Mouse (Mus musculus) midbrain, postnatal 0 days (tissue): Measurements from ENCODE around the gene Npas2. TPM values are rescaled to one million over a fixed set of nuclear protein-coding genes. Genes with fewer than 3 reads are reported as not detected.

Experiments
- ATAC-seq: fragments of 200-750 bp; cut with Nextera tagmentation; 2 replicates; pipeline ENCODE4 v1.8.0; 2017; ENCODE audit warnings: moderate number of reproducible peaks, mild to moderate bottlenecking, moderate TSS enrichment, moderate library complexity; ENCODE audit not compliant: low FRiP score
- DNase-seq: peaks from one replicate; pipeline ENCODE4 v3.0.0-alpha.2; 2015; ENCODE audit warnings: low spot score
- H3K27ac ChIP-seq: fragments of 300-500 bp; sonication (generic); 2 replicates; pipeline ENCODE4 v1.5.1; 2014; ENCODE audit warnings: low read depth, mild to moderate bottlenecking, low read length, mixed read lengths
- H3K27me3 ChIP-seq: fragments of 300-500 bp; sonication (generic); 2 replicates; pipeline ENCODE4 v1.6.1; 2014; ENCODE audit warnings: low read length, control low read depth, mixed read lengths; ENCODE audit not compliant: insufficient read depth
- H3K36me3 ChIP-seq: fragments of 300-500 bp; sonication (generic); 2 replicates; pipeline ENCODE4 v1.6.1; 2014; ENCODE audit warnings: low read length, control low read depth, mixed read lengths; ENCODE audit not compliant: insufficient read depth
- H3K4me1 ChIP-seq: fragments of 300-500 bp; sonication (generic); 2 replicates; pipeline ENCODE4 v1.6.1; 2014; ENCODE audit warnings: mild to moderate bottlenecking, control low read depth, antibody characterized with exemption, low read length, mixed read lengths; ENCODE audit not compliant: insufficient read depth
- H3K4me2 ChIP-seq: fragments of 300-500 bp; sonication (generic); 2 replicates; pipeline ENCODE4 v1.6.1; 2014; ENCODE audit warnings: low read depth, mild to moderate bottlenecking, low read length, mixed read lengths; ENCODE audit not compliant: poor library complexity, severe bottlenecking
- H3K4me3 ChIP-seq: fragments of 300-500 bp; sonication (generic); 2 replicates; pipeline ENCODE4 v1.5.1; 2014; ENCODE audit warnings: low read depth, mild to moderate bottlenecking, low read length, moderate library complexity
- H3K9ac ChIP-seq: fragments of 300-500 bp; sonication (generic); replicated peaks from 2 replicates; pipeline ENCODE4 v1.6.1; 2014; ENCODE audit warnings: mild to moderate bottlenecking, low read length, moderate library complexity, mixed read lengths; ENCODE audit not compliant: poor library complexity, severe bottlenecking
- H3K9me3 ChIP-seq: fragments of 300-500 bp; sonication (generic); 2 replicates; pipeline ENCODE4 v1.6.1; 2016; ENCODE audit warnings: low read length, control low read depth
- CTCF ChIP-seq: IDR thresholded peaks from 2 replicates; pipeline ENCODE4 v1.5.1; 2016; ENCODE audit warnings: antibody characterized with exemption, mild to moderate bottlenecking
- WGBS: fragments of 180-500 bp; shearing (Covaris S2); extraction: QIAGEN DNeasy Blood & Tissue Kit; methylation state at CpG from one replicate; pipeline ENCODE4 v1.1.7; 2014; 5-methylcytosine and 5-hydroxymethylcytosine counted together
- polyA plus RNA-seq: library from polyadenylated mRNA; unstranded; fragments of >200 nt; fragmentation: Nextera tagmentation; extraction: Ambion mirVana; gene quantifications from 2 replicates; pipeline ENCODE4 v1.2.1, GENCODE M21; 2015
- total RNA-seq: library from RNA; depleted of rRNA; stranded (reverse); fragments of >200 nt; gene quantifications from 2 replicates; pipeline ENCODE4 v1.2.3, GENCODE M21; 2014

Gene Npas2
- total and polyA plus RNA-seq, 2 experiments from 2014 or later, result 1.2 to 1.5 TPM

- no peak for ATAC-seq
- H3K9ac ChIP-seq, result no peak overlapping the region
These were observed 148.3 kb downstream of the Npas2 start for GRCm38 (mm10) chr1:39341807-39342206.

DNA sequence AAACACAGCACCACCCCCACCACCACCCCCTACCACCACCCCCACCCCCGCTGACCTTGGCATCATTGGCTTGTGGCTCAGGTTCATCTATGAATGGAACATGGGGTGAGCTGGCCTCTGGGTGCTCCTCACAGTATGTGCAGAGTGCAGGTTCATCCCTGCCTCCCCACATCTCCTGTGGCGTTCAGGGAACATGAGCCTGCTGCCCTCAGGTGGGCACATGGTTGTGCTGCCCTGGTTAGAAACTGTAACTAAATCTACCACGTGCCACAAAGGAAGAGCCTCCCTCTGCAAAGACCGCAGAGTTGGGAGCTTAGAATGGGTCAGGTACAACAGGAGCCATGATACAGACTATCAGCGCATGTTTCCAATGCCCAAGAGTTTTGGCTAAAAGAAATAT lies 149.7 kb downstream of the Npas2 start:
- WGBS, result 74% methylated on average over 5 of the region's 5 CpGs
- Histone ChIP-seq H3K27me3 (no peaks in the 10 kb centered on the region), H3K36me3 (no peaks in the 10 kb centered on the region), H3K27ac (no peak overlapping the region), H3K4me2 (no peak overlapping the region), H3K4me1 (no peaks in the 10 kb centered on the region), H3K9ac (no peak overlapping the region), H3K4me3 (no peak overlapping the region), H3K9me3 (no peaks in the 10 kb centered on the region)
- DNase-seq (no peak), ATAC-seq (no peak)
- TF ChIP-seq CTCF, result peak; percentile 50

More at GRCm38 (mm10) chr1:39341807-39342206, 148.3 kb downstream of the Npas2 start:
- TF ChIP-seq CTCF, result no peak
- Histone ChIP-seq H3K27me3 (no peaks in the 10 kb centered on the region), H3K4me2 (no peak overlapping the region), H3K9me3 (no peaks in the 10 kb centered on the region), H3K4me3 (no peak overlapping the region), H3K4me1 (no peaks in the 10 kb centered on the region), H3K27ac (no peak overlapping the region), H3K36me3 (no peaks in the 10 kb centered on the region)
- WGBS, result 75% methylated on average over 4 of the region's 4 CpGs
- DNase-seq, result no peak

GRCm38 (mm10) chr1:39344981-39345600 lies 151.6 kb downstream of the Npas2 start:
- Histone ChIP-seq H3K9ac (no peak overlapping the region), H3K9me3 (no peaks in the 10 kb centered on the region), H3K4me2 (no peak overlapping the region), H3K4me3 (no peak overlapping the region), H3K27ac (no peak overlapping the region), H3K4me1 (no peaks in the 10 kb centered on the region), H3K36me3 (no peaks in the 10 kb centered on the region), H3K27me3 (no peaks in the 10 kb centered on the region)
- ATAC-seq (no peak), DNase-seq (peak; percentile 29)
- peak; percentile 72 for TF ChIP-seq CTCF
- 57% methylated on average over 21 of the region's 21 CpGs for WGBS

DNA sequence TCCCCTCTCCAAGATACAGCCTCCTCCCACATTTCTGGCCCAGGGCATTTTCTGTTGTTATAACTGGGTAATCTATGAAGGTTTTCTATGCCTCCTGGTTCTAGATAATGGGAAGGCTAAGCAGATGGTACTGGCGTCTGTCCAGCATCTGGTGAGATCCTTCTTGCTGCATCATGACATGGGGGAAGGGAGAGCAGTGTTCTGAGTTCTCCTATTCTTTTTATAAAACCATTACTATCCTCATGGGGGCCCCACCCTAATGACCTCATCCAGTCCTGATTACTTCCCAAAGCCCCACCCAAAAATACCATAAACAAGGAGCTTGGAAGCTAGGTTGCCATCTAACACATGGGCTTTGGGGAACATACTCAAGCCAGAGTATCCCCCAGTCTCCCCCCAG lies 155.5 kb downstream of the Npas2 start:
- no peak overlapping the region for H3K27ac ChIP-seq
- no peaks in the 10 kb centered on the region for H3K4me1 ChIP-seq
- H3K4me2 ChIP-seq, result no peak overlapping the region
- H3K4me3 ChIP-seq, result no peak overlapping the region
- no peak overlapping the region for H3K9ac ChIP-seq
- H3K36me3 ChIP-seq, result no peaks in the 10 kb centered on the region
- H3K9me3 ChIP-seq, result no peaks in the 10 kb centered on the region
- ATAC-seq, result no peak
- TF ChIP-seq CTCF, result no peak
- no peaks in the 10 kb centered on the region for H3K27me3 ChIP-seq
- 94% methylated on average over 1 of the region's 1 CpGs for whole genome bisulfite sequencing
- DNase-seq, result no peak

DNA sequence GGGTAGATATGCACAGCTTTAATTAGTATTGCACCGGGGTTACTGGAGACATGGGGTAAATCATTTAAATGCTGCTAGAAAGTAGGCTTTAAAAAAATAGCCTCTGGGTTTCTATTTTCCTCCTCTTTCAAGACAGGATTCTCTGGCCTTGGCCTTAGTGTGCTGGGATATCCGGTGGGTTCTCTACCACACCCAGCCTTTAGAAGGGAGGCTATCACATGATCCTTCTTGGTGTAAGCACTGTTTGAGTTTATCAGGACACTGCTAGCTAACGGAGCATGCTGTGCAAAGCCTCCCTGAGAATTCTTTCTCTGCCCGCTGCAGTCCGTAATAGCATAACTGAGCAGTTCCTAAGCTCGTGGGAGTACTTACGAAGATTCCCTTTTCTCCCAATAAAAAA lies 155.9 kb downstream of the Npas2 start:
- Histone ChIP-seq H3K27ac (no peak overlapping the region), H3K9ac (no peak overlapping the region), H3K4me2 (no peak overlapping the region), H3K9me3 (no peaks in the 10 kb centered on the region), H3K27me3 (no peaks in the 10 kb centered on the region), H3K4me1 (no peaks in the 10 kb centered on the region), H3K4me3 (no peak overlapping the region), H3K36me3 (no peaks in the 10 kb centered on the region)
- TF ChIP-seq CTCF, result no peak
- ATAC-seq (no peak), DNase-seq (no peak)
- WGBS, result 76% methylated on average over 7 of the region's 7 CpGs

GRCm38 (mm10) chr1:39361754-39362514 lies 168.4 kb downstream of the Npas2 start:
- ATAC-seq (no peak), DNase-seq (peak; percentile 19)
- Histone ChIP-seq H3K9me3 (no peaks in the 10 kb centered on the region), H3K36me3 (no peaks in the 10 kb centered on the region), H3K27me3 (no peaks in the 10 kb centered on the region), H3K27ac (no peak overlapping the region), H3K4me2 (peak overlapping the region; percentile 46), H3K9ac (0 out of 2 replicates have a peak overlapping the region, but pooled peaks have one; percentile 24), H3K4me1 (peaks cover 3% of the 10 kb centered on the region; the same call in 1 of the 2 replicates), H3K4me3 (peak overlapping the region; percentile 24; the same call in 1 of the 2 replicates)
- 33% methylated on average over 24 of the region's 24 CpGs for WGBS
- TF ChIP-seq CTCF, result peak; percentile 55
